ENCODE assay signal across 11 mouse cellular contexts in genomic region chr5:140583732-140584368, GRCm38 (mm10). TPM values are rescaled to one million over a fixed set of nuclear protein-coding genes. Genes with fewer than 3 reads are reported as not detected.
DNase-seq lines count a peak whose midpoint lies in the region; ATAC-seq and TF ChIP-seq lines count a peak whose summit lies in the region.
"Had no signal": no experiment of that assay in that cellular context is flagged by ENCODE, and none has a peak within 500 bp of the region (broad histone marks: within the 10 kb centered on the region; RNA-seq: fewer than 3 reads in every experiment).

No protein-coding gene starts in this region.

- peak; percentile 75 for DNase-seq in neural tube, embryonic 10.5 days (ENCODE audit: extremely low spot score, low spot score)
- no peak for DNase-seq in stomach, postnatal 0 days (ENCODE audit: low spot score)
- DNase-seq in frontal cortex, postnatal 25 days (ENCODE audit: low spot score in 2 of 2) = no peak
- DNase-seq in right cerebral cortex, postnatal 25 days = no peak
- no peak for DNase-seq in spleen, postnatal 14 days (ENCODE audit: low spot score in 2 of 2)
- DNase-seq: adrenal gland, adult 2 months; cerebellum, adult 8-10 months had no signal

- no peak overlapping the region for H3K27ac ChIP-seq in neural tube, embryonic 15.5 days (replicated peaks)
- H3K27ac ChIP-seq in forebrain, embryonic 15.5 days (replicated peaks) = peak overlapping the region; percentile 59
- H3K27ac ChIP-seq in limb, embryonic 15.5 days = peak overlapping the region; percentile 17; the same call in 1 of the 2 replicates
- H3K27ac ChIP-seq in stomach, postnatal 0 days (replicated peaks) = no peak overlapping the region
- H3K27ac ChIP-seq: heart, embryonic 15.5 days had no signal

- no peaks in the 10 kb centered on the region for H3K36me3 ChIP-seq in neural tube, embryonic 15.5 days
- no peaks in the 10 kb centered on the region for H3K36me3 ChIP-seq in forebrain, embryonic 15.5 days
- no peaks in the 10 kb centered on the region for H3K36me3 ChIP-seq in limb, embryonic 15.5 days
- H3K36me3 ChIP-seq in stomach, postnatal 0 days (ENCODE audit: control insufficient read depth, insufficient read depth, low read length) = no peaks in the 10 kb centered on the region
- H3K36me3 ChIP-seq: heart, embryonic 15.5 days had no signal

- TF ChIP-seq EP300 in stomach, postnatal 0 days (optimal IDR thresholded peaks at IDR 0.05) = no peak

- 14% methylated on average over 6 of the region's 6 CpGs for WGBS in neural tube, embryonic 15.5 days
- 6% methylated on average over 6 of the region's 6 CpGs for WGBS in forebrain, embryonic 15.5 days
- 31% methylated on average over 6 of the region's 6 CpGs for WGBS in limb, embryonic 15.5 days
- 61% methylated on average over 6 of the region's 6 CpGs for WGBS in stomach, postnatal 0 days

- H3K4me3 ChIP-seq in neural tube, embryonic 15.5 days (replicated peaks) = no peak overlapping the region
- no peak overlapping the region for H3K4me3 ChIP-seq in forebrain, embryonic 15.5 days
- no peak overlapping the region for H3K4me3 ChIP-seq in limb, embryonic 15.5 days
- no peak overlapping the region for H3K4me3 ChIP-seq in stomach, postnatal 0 days (ENCODE audit: low read depth, low read length)
- H3K4me3 ChIP-seq: heart, embryonic 15.5 days had no signal

- no peak overlapping the region for H3K4me2 ChIP-seq in neural tube, embryonic 15.5 days
- H3K4me2 ChIP-seq in forebrain, embryonic 15.5 days (replicated peaks) = no peak overlapping the region
- H3K4me2 ChIP-seq in limb, embryonic 15.5 days = no peak overlapping the region
- no peak overlapping the region for H3K4me2 ChIP-seq in stomach, postnatal 0 days (replicated peaks; ENCODE audit: low read depth)
- H3K4me2 ChIP-seq: heart, embryonic 15.5 days had no signal

- no peaks in the 10 kb centered on the region for H3K27me3 ChIP-seq in neural tube, embryonic 15.5 days (replicated peaks)
- no peaks in the 10 kb centered on the region for H3K27me3 ChIP-seq in forebrain, embryonic 15.5 days
- no peaks in the 10 kb centered on the region for H3K27me3 ChIP-seq in limb, embryonic 15.5 days
- no peaks in the 10 kb centered on the region for H3K27me3 ChIP-seq in stomach, postnatal 0 days (ENCODE audit: control insufficient read depth, insufficient read depth, low read length)

- ATAC-seq in neural tube, embryonic 15.5 days (ENCODE audit: low FRiP score) = no peak; the same call in 1 of the 2 replicates
- ATAC-seq in forebrain, embryonic 15.5 days (replicated peaks) = peak; percentile 79
- ATAC-seq in limb, embryonic 15.5 days (ENCODE audit: insufficient number of reproducible peaks, low FRiP score, low TSS enrichment, low read depth) = no peak
- ATAC-seq in stomach, postnatal 0 days (ENCODE audit: low FRiP score, low TSS enrichment) = peak; percentile 25; the same call in 1 of the 2 replicates

- peaks cover 27% of the 10 kb centered on the region for H3K4me1 ChIP-seq in neural tube, embryonic 15.5 days
- peaks cover 42% of the 10 kb centered on the region for H3K4me1 ChIP-seq in forebrain, embryonic 15.5 days
- peaks cover 44% of the 10 kb centered on the region for H3K4me1 ChIP-seq in limb, embryonic 15.5 days
- H3K4me1 ChIP-seq in stomach, postnatal 0 days (replicated peaks; ENCODE audit: control insufficient read depth, insufficient read depth) = no peaks in the 10 kb centered on the region

- H3K9me3 ChIP-seq in neural tube, embryonic 15.5 days (replicated peaks) = no peaks in the 10 kb centered on the region
- H3K9me3 ChIP-seq in forebrain, embryonic 15.5 days = no peaks in the 10 kb centered on the region
- no peaks in the 10 kb centered on the region for H3K9me3 ChIP-seq in limb, embryonic 15.5 days
- no peaks in the 10 kb centered on the region for H3K9me3 ChIP-seq in stomach, postnatal 0 days (ENCODE audit: control insufficient read depth, low read length)
- H3K9me3 ChIP-seq: heart, embryonic 15.5 days had no signal

- no peak for TF ChIP-seq CTCF in stomach, postnatal 0 days (IDR thresholded peaks at IDR 0.05; ENCODE audit: low read depth)

- H3K9ac ChIP-seq in neural tube, embryonic 15.5 days (replicated peaks) = no peak overlapping the region
- H3K9ac ChIP-seq in forebrain, embryonic 15.5 days (replicated peaks) = no peak overlapping the region
- H3K9ac ChIP-seq in limb, embryonic 15.5 days = no peak overlapping the region
- H3K9ac ChIP-seq in stomach, postnatal 0 days (ENCODE audit: low read length) = no peak overlapping the region
- H3K9ac ChIP-seq: heart, embryonic 15.5 days had no signal

RNA-seq across cellular contexts. Expression of gene Grifin, which starts 19.0 kb away (rescaled TPM):
- 1.6 TPM in 1 of 2 replicates, not detected in the other for polyA plus RNA-seq in neural tube, embryonic 15.5 days (2015; fragmentation: Nextera tagmentation; extraction: Ambion mirVana)
- 0.33 TPM in 1 of 2 replicates, not detected in the other for polyA plus RNA-seq in forebrain, embryonic 15.5 days (2015; fragmentation: Nextera tagmentation; extraction: Ambion mirVana)
- polyA plus RNA-seq in limb, embryonic 15.5 days (2015; fragmentation: Nextera tagmentation; extraction: Ambion mirVana) = 0.31 TPM in 1 of 2 replicates, not detected in the other
- 0.17 TPM in 2 replicates for polyA plus RNA-seq in stomach, postnatal 0 days (2015; fragmentation: Nextera tagmentation; extraction: Ambion mirVana)
- polyA plus RNA-seq: adrenal gland, adult 2 months; heart, embryonic 15.5 days had no signal

RNA-seq across cellular contexts. Expression of gene Lfng, which starts 23.3 kb away (rescaled TPM):
- polyA plus RNA-seq in neural tube, embryonic 15.5 days (2015; fragmentation: Nextera tagmentation; extraction: Ambion mirVana) = 16.7 and 19.4 TPM in 2 replicates
- 25.7 and 28.8 TPM in 2 replicates for polyA plus RNA-seq in forebrain, embryonic 15.5 days (2015; fragmentation: Nextera tagmentation; extraction: Ambion mirVana)
- polyA plus RNA-seq in limb, embryonic 15.5 days (2015; fragmentation: Nextera tagmentation; extraction: Ambion mirVana) = 16.9 and 19.7 TPM in 2 replicates
- 11.1 and 11.4 TPM in 2 replicates for polyA plus RNA-seq in stomach, postnatal 0 days (2015; fragmentation: Nextera tagmentation; extraction: Ambion mirVana)

Comparison
In these comparisons a context has a peak if more than half of its experiments do, and no peak if none do; other contexts are left out.
1. ATAC-seq: peak in forebrain, embryonic 15.5 days (single experiment) and stomach, postnatal 0 days (single experiment); none in neural tube, embryonic 15.5 days (single experiment) and limb, embryonic 15.5 days (single experiment).
2. H3K27ac ChIP-seq: peak in forebrain, embryonic 15.5 days (single experiment) and limb, embryonic 15.5 days (single experiment); none in neural tube, embryonic 15.5 days (single experiment) and stomach, postnatal 0 days (single experiment).